Mouse (Mus musculus): Measurements from ENCODE around the gene Lrpprc. TPM values are rescaled to one million over a fixed set of nuclear protein-coding genes. Genes with fewer than 3 reads are reported as not detected.

Lrpprc gene
- polyA plus RNA-seq, 1 experiment from 2014 or later: 31.7 TPM

DNA sequence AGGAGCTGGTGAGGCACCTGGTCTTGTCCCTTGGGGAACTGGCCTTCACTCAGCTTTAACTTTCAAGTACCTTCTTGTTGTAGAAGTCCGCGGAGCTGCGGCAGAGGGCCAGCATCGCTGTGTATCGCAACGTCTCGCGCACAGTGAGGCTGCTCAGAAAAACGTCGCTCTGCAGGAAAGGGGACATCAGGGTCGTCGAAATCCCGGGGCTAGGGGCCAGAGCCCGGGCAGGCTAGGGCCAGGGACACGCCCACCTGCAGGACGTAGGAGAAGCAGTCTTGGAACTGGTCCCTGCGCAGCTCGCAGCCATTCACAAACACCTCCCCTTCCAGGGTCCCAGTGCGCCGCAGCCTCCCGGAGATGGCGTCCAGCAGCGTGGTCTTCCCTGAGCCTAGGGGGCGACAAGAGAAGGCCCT lies 114.6 kb downstream of the Lrpprc start, which contains the start of gene Abcg8:
Abcg8 (plus strand) TSS at position 352 of the 416 bp plus-strand sequence.
- Histone ChIP-seq H3K27ac (ENCODE audit: low read length) (no peak within 1 kb of the TSS), H3K4me1 (replicated peaks; ENCODE audit: control insufficient read depth, insufficient read depth, low read length) (peaks cover 4% of the 10 kb centered on the region; the same call in 1 of the 2 replicates), H3K9me3 (ENCODE audit: control insufficient read depth, low read length) (no peaks in the 10 kb centered on the region), H3K4me3 (ENCODE audit: low read length) (peak within 1 kb of the TSS; percentile 45), H3K27me3 (ENCODE audit: control insufficient read depth, insufficient read depth, low read depth, low read length) (no peaks in the 10 kb centered on the region), H3K36me3 (ENCODE audit: control insufficient read depth, insufficient read depth, low read length) (no peaks in the 10 kb centered on the region), H3K9ac (ENCODE audit: low read length) (peak within 1 kb of the TSS; percentile 44; the same call in 1 of the 2 replicates), H3K4me2 (ENCODE audit: low read depth, low read length) (peak within 1 kb of the TSS; percentile 74)
- 2% methylated on average over 24 of the region's 24 CpGs for WGBS
- peak; percentile 53 for ATAC-seq (ENCODE audit: low read depth)

DNA sequence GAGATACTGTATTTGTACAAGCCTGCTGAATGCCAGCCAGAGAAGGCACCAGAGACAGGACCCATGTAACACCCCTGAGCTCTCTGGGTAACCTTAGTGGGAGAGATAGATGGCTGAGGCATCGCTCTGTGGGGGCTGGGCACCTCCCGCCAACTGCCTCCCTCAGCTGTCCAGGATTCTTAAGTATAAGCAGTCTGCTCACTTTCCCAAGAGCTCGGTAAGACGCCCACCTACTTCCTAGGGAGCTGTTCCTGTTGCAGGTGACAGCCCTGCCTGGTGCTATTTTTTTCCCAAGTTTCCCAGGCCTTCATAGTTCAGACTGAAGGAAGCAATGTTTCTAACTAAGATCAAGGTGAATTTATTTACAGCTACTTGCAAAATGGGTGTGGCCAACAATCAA lies 115.4 kb downstream of the Lrpprc start:
- 39% methylated on average over 4 of the region's 4 CpGs for WGBS
- no peak overlapping the region for H3K4me2 ChIP-seq (ENCODE audit: low read depth, low read length)
- no peaks in the 10 kb centered on the region for H3K27me3 ChIP-seq (ENCODE audit: control insufficient read depth, insufficient read depth, low read depth, low read length)
- H3K4me3 ChIP-seq (ENCODE audit: low read length): no peak overlapping the region
- no peaks in the 10 kb centered on the region for H3K9me3 ChIP-seq (ENCODE audit: control insufficient read depth, low read length)
- no peaks in the 10 kb centered on the region for H3K36me3 ChIP-seq (ENCODE audit: control insufficient read depth, insufficient read depth, low read length)
- peaks cover 4% of the 10 kb centered on the region; the same call in 1 of the 2 replicates for H3K4me1 ChIP-seq (replicated peaks; ENCODE audit: control insufficient read depth, insufficient read depth, low read length)
- H3K9ac ChIP-seq (ENCODE audit: low read length): no peak overlapping the region
- no peak overlapping the region for H3K27ac ChIP-seq (ENCODE audit: low read length)
- ATAC-seq (ENCODE audit: low read depth): no peak

DNA sequence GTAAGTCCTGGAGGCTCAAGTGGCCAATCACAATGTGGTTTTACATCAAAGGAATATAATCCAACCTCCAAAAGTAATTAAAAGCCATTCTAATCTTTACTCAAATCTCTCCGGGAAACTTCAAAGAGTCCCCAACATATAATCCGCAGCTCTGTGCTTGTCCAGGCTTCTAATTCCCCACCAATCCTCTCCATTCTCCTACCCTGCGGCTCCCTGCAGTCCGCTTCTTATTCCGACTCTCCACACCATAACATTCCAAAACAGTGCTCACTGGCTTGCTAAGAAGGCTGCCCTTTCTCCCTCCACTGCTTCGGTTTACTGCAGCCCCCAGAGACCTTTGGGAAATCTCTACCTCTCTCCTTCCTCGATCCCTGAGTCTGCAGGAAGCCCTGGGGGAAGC lies 116.5 kb downstream of the Lrpprc start:
- no peak overlapping the region for H3K27ac ChIP-seq (ENCODE audit: low read length)
- no peak overlapping the region for H3K4me3 ChIP-seq (ENCODE audit: low read length)
- no peaks in the 10 kb centered on the region for H3K27me3 ChIP-seq (ENCODE audit: control insufficient read depth, insufficient read depth, low read depth, low read length)
- 50% methylated on average over 7 of the region's 7 CpGs for WGBS
- H3K4me1 ChIP-seq (replicated peaks; ENCODE audit: control insufficient read depth, insufficient read depth, low read length): peaks cover 4% of the 10 kb centered on the region; the same call in 1 of the 2 replicates
- H3K4me2 ChIP-seq (ENCODE audit: low read depth, low read length): no peak overlapping the region
- H3K9me3 ChIP-seq (ENCODE audit: control insufficient read depth, low read length): no peaks in the 10 kb centered on the region
- H3K9ac ChIP-seq (ENCODE audit: low read length): no peak overlapping the region
- no peaks in the 10 kb centered on the region for H3K36me3 ChIP-seq (ENCODE audit: control insufficient read depth, insufficient read depth, low read length)
- no peak for ATAC-seq (ENCODE audit: low read depth)

DNA sequence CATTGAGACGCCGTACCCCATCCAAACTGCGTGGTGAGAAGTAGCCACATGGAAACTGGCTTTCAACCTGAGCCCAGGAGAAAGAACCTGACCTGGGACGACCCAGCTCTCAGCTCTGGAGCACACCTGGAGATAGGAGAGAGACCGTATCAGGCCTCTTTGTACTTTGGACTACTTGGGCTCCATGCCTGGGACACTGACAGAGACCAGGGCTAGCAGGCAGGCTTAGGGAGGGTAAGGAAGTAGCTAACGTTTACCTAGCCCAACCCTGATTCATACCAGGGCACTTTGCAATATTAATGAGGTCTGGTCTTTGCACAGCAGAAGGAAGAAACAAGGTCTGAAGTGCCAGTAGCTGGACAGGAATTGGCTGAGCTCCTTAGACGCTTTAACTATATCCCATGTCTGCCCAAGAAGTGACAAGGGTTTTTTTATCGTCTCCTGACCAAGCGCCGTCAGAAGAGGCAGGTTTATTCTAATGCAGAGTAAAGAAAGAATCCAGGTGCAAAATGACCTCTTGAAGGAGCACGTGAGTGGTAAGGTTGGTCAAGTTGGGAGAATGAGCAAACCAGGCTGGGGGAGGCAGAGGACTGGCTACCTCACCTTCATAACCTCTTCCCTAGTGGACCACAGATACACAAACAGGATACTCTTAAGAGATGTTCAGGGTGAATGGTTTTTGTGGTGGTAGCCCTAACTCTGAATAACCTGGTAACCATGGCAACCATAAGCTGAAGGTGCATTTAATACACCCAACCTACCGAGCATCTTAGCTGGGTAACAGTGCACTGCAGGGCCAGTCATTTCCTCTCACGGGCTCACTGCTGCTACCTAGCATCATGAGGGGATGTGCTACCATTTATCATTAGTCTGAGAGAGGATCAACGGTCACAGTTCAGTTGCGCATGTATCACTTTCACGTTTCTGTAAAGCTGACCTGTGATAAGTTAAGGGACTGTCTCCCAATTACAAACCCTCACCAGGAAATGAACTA lies 117.9 kb downstream of the Lrpprc start:
- Histone ChIP-seq H3K27ac (ENCODE audit: low read length) (no peak overlapping the region; the same call in 1 of the 2 replicates), H3K4me2 (ENCODE audit: low read depth, low read length) (no peak overlapping the region), H3K9ac (ENCODE audit: low read length) (no peak overlapping the region), H3K4me1 (replicated peaks; ENCODE audit: control insufficient read depth, insufficient read depth, low read length) (peaks cover 4% of the 10 kb centered on the region; the same call in 1 of the 2 replicates), H3K27me3 (ENCODE audit: control insufficient read depth, insufficient read depth, low read depth, low read length) (no peaks in the 10 kb centered on the region), H3K9me3 (ENCODE audit: control insufficient read depth, low read length) (no peaks in the 10 kb centered on the region), H3K36me3 (ENCODE audit: control insufficient read depth, insufficient read depth, low read length) (no peaks in the 10 kb centered on the region), H3K4me3 (ENCODE audit: low read length) (no peak overlapping the region)
- 45% methylated on average over 16 of the region's 16 CpGs for WGBS
- ATAC-seq (ENCODE audit: low read depth): peak; percentile 71

DNA sequence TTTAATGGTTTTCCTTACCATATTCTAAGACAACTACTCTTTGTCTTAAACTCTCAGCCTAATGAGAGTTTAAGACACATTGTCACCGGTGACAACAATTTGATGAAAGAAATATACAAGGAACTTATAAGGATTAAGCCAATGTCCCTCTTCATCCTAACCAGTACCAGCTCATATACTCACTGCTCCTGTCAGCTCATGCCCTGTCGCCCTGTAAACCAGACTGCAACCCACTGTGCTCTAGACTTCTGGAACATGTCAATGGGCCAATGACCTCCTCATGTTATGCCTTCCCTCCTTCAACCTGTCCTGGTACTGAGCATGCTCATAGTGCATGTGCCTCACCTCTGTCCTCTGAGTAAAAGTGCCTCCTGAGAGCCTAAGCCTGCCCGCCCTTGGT lies 122.7 kb downstream of the Lrpprc start:
- Histone ChIP-seq H3K9me3 (ENCODE audit: control insufficient read depth, low read length) (no peaks in the 10 kb centered on the region), H3K4me1 (replicated peaks; ENCODE audit: control insufficient read depth, insufficient read depth, low read length) (no peaks in the 10 kb centered on the region; the same call in 1 of the 2 replicates), H3K27ac (ENCODE audit: low read length) (no peak overlapping the region), H3K4me3 (ENCODE audit: low read length) (no peak overlapping the region), H3K27me3 (ENCODE audit: control insufficient read depth, insufficient read depth, low read depth, low read length) (no peaks in the 10 kb centered on the region), H3K4me2 (ENCODE audit: low read depth, low read length) (no peak overlapping the region), H3K9ac (ENCODE audit: low read length) (no peak overlapping the region), H3K36me3 (ENCODE audit: control insufficient read depth, insufficient read depth, low read length) (no peaks in the 10 kb centered on the region)
- WGBS: 88% methylated on average over 3 of the region's 3 CpGs
- ATAC-seq (ENCODE audit: low read depth): no peak

DNA sequence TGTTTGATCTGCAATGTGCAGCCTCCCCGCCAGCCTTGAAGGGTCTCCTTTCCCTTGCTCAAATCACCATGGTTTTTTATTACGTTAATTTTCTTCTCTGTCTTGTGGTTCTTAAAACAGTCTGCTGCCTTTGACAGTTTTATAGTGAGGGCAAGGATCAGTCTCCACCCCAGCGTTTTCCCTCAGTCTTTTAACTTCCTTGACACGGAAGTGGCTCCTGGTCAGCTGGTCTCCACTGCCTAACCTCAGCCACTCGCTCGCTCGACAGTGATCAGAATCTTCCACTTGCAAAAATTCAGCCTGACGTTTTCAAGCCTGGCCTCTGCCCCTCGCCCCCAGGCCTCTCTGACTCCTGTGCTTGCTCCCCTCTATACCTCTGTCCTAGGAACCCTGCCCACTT lies 124.9 kb downstream of the Lrpprc start:
- Histone ChIP-seq H3K27me3 (ENCODE audit: control insufficient read depth, insufficient read depth, low read depth, low read length) (no peaks in the 10 kb centered on the region), H3K36me3 (ENCODE audit: control insufficient read depth, insufficient read depth, low read length) (no peaks in the 10 kb centered on the region), H3K9me3 (ENCODE audit: control insufficient read depth, low read length) (no peaks in the 10 kb centered on the region), H3K4me1 (replicated peaks; ENCODE audit: control insufficient read depth, insufficient read depth, low read length) (no peaks in the 10 kb centered on the region), H3K9ac (ENCODE audit: low read length) (no peak overlapping the region), H3K4me2 (ENCODE audit: low read depth, low read length) (no peak overlapping the region), H3K27ac (ENCODE audit: low read length) (no peak overlapping the region), H3K4me3 (ENCODE audit: low read length) (no peak overlapping the region)
- no peak for ATAC-seq (ENCODE audit: low read depth)
- WGBS: 28% methylated on average over 9 of the region's 9 CpGs

DNA sequence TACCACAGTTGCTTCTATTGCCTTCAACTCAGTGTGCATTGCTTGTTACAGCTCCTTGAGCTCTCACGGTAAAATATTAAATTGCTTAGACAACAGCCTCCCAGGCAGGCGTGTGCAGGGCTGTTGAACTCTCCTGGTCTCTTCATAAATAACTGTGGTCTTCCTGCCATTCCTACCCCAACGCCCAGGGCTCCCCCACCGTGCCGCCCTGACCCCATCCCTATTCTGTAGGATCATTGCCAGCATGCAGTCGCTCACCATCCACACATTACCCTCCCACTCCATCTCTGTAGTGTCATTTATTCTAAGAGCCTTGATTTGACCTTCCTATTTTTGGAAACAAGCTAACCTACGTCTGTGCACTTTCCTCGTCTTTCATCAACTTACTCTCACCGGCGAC lies 125.5 kb downstream of the Lrpprc start:
- 40% methylated on average over 10 of the region's 10 CpGs for WGBS
- Histone ChIP-seq H3K36me3 (ENCODE audit: control insufficient read depth, insufficient read depth, low read length) (no peaks in the 10 kb centered on the region), H3K4me2 (ENCODE audit: low read depth, low read length) (no peak overlapping the region), H3K27me3 (ENCODE audit: control insufficient read depth, insufficient read depth, low read depth, low read length) (no peaks in the 10 kb centered on the region), H3K9me3 (ENCODE audit: control insufficient read depth, low read length) (no peaks in the 10 kb centered on the region), H3K27ac (ENCODE audit: low read length) (no peak overlapping the region), H3K4me1 (replicated peaks; ENCODE audit: control insufficient read depth, insufficient read depth, low read length) (no peaks in the 10 kb centered on the region), H3K9ac (ENCODE audit: low read length) (no peak overlapping the region), H3K4me3 (ENCODE audit: low read length) (no peak overlapping the region)
- ATAC-seq (ENCODE audit: low read depth): no peak

DNA sequence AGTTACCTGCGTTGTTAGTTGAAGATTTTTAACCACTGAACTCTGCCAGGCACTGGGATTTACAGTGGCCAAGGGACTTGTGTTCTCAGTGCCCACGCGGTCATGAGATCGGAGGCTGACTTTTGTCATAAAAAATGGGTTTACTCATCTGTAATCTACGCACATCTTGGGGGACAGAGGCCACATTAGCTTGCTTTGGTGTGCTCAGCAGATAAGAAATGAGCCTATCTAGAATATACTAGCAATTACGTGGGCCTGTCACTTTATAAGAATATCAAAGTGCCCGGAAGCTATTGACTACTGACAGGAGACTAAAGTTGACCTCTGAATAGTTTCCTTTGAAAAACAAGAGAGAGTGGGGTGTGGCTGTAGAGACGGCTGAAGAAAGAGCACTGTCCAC lies 131.6 kb downstream of the Lrpprc start:
- Histone ChIP-seq H3K4me2 (ENCODE audit: low read depth, low read length) (no peak overlapping the region), H3K4me1 (replicated peaks; ENCODE audit: control insufficient read depth, insufficient read depth, low read length) (no peaks in the 10 kb centered on the region), H3K9me3 (ENCODE audit: control insufficient read depth, low read length) (no peaks in the 10 kb centered on the region), H3K27ac (ENCODE audit: low read length) (no peak overlapping the region), H3K9ac (ENCODE audit: low read length) (no peak overlapping the region), H3K4me3 (ENCODE audit: low read length) (no peak overlapping the region), H3K36me3 (ENCODE audit: control insufficient read depth, insufficient read depth, low read length) (no peaks in the 10 kb centered on the region), H3K27me3 (ENCODE audit: control insufficient read depth, insufficient read depth, low read depth, low read length) (no peaks in the 10 kb centered on the region)
- ATAC-seq (ENCODE audit: low read depth): no peak
- 74% methylated on average over 8 of the region's 8 CpGs for WGBS

DNA sequence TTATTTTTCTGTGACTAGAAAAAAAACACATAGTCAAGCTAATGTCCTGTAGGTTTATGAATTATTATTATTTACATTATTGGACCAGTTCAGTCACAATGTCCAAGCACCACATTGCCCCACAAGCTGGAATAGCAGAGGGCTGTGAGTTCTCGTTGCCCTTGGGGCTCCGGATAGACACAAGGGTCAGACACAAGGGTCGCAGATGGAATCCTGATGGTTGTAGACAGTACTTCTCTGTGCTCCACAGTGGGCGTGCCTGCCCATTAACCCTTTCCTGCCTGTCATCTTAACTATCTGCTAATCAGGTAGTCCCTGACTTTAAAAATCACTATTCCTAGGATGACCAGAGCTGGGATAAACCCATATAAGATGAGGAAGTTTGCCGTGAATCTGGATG lies 132.4 kb downstream of the Lrpprc start:
- Histone ChIP-seq H3K27me3 (ENCODE audit: control insufficient read depth, insufficient read depth, low read depth, low read length) (no peaks in the 10 kb centered on the region), H3K4me3 (ENCODE audit: low read length) (no peak overlapping the region), H3K9me3 (ENCODE audit: control insufficient read depth, low read length) (no peaks in the 10 kb centered on the region), H3K9ac (ENCODE audit: low read length) (no peak overlapping the region), H3K4me1 (replicated peaks; ENCODE audit: control insufficient read depth, insufficient read depth, low read length) (no peaks in the 10 kb centered on the region), H3K36me3 (ENCODE audit: control insufficient read depth, insufficient read depth, low read length) (no peaks in the 10 kb centered on the region), H3K4me2 (ENCODE audit: low read depth, low read length) (no peak overlapping the region), H3K27ac (ENCODE audit: low read length) (no peak overlapping the region)
- WGBS: 27% methylated on average over 5 of the region's 5 CpGs
- ATAC-seq (ENCODE audit: low read depth): peak; percentile 69; the same call in 1 of the 2 replicates

All from lung, embryonic 16.5 days (tissue).